Mouse (Mus musculus) lung, embryonic 16.5 days (tissue): ENCODE measurements around the gene Lsm7. TPM values are rescaled to one million over a fixed set of nuclear protein-coding genes. Genes with fewer than 3 reads are reported as not detected.
A peak's percentile ranks its signal among the peaks of the same experiment; 100 is the strongest.

Source experiments
- ATAC-seq: fragments of 200-750 bp; cut with Nextera tagmentation; 2 replicates; pipeline ENCODE4 v1.8.0; 2017; ENCODE audit warnings: low read depth, mild to moderate bottlenecking, moderate library complexity
- H3K27ac ChIP-seq: fragments of 300-500 bp; sonication (generic); 2 replicates; pipeline ENCODE4 v1.5.1; 2014; ENCODE audit warnings: mild to moderate bottlenecking, control low read depth, low read length
- H3K27me3 ChIP-seq: fragments of 300-500 bp; sonication (generic); 2 replicates; pipeline ENCODE4 v1.6.1; 2014; ENCODE audit warnings: low read depth, low read length, mixed read lengths; ENCODE audit not compliant: control insufficient read depth, insufficient read depth
- H3K36me3 ChIP-seq: fragments of 300-500 bp; sonication (generic); 2 replicates; pipeline ENCODE4 v1.6.1; 2014; ENCODE audit warnings: low read length; ENCODE audit not compliant: control insufficient read depth, insufficient read depth
- H3K4me1 ChIP-seq: fragments of 300-500 bp; sonication (generic); replicated peaks from 2 replicates; pipeline ENCODE4 v1.6.1; 2014; ENCODE audit warnings: low read length, mixed read lengths; ENCODE audit not compliant: control insufficient read depth, insufficient read depth
- H3K4me2 ChIP-seq: fragments of 300-500 bp; sonication (generic); 2 replicates; pipeline ENCODE4 v1.6.1; 2014; ENCODE audit warnings: low read depth, low read length, control low read depth
- H3K4me3 ChIP-seq: fragments of 300-500 bp; sonication (generic); 2 replicates; pipeline ENCODE4 v1.5.1; 2014; ENCODE audit warnings: mild to moderate bottlenecking, low read length, control low read depth
- H3K9ac ChIP-seq: fragments of 300-500 bp; sonication (generic); 2 replicates; pipeline ENCODE4 v1.6.1; 2014; ENCODE audit warnings: low read length, control low read depth
- H3K9me3 ChIP-seq: fragments of 300-500 bp; sonication (generic); 2 replicates; pipeline ENCODE4 v1.6.1; 2016; ENCODE audit warnings: low read length; ENCODE audit not compliant: control insufficient read depth
- WGBS: fragments of 180-500 bp; shearing (Covaris S2); extraction: QIAGEN DNeasy Blood & Tissue Kit; methylation state at CpG from one replicate; pipeline ENCODE4 v1.1.7; 2014; 5-methylcytosine and 5-hydroxymethylcytosine counted together
- polyA plus RNA-seq: library from polyadenylated mRNA; unstranded; fragments of >200 nt; fragmentation: Nextera tagmentation; extraction: Ambion mirVana; gene quantifications from 2 replicates; pipeline ENCODE4 v1.2.1, GENCODE M21; 2015

Lsm7 gene
- polyA plus RNA-seq, 1 experiment from 2014 or later = 234 TPM

GRCm38 (mm10) chr10:80843087-80843930, 11.7 kb downstream of the Lsm7 start:
- no peak for ATAC-seq
- Histone ChIP-seq H3K27me3 (peaks cover 37% of the 10 kb centered on the region), H3K9ac (peak overlapping the region; percentile 43), H3K4me3 (peak overlapping the region; percentile 43), H3K9me3 (no peaks in the 10 kb centered on the region), H3K27ac (no peak overlapping the region), H3K4me2 (peak overlapping the region; percentile 66), H3K36me3 (no peaks in the 10 kb centered on the region), H3K4me1 (no peaks in the 10 kb centered on the region; the same call in 1 of the 2 replicates)
- WGBS = 9% methylated on average over 32 of the region's 32 CpGs

- Histone ChIP-seq H3K9ac (no peak overlapping the region), H3K4me2 (no peak overlapping the region), H3K36me3 (no peaks in the 10 kb centered on the region), H3K4me3 (no peak overlapping the region), H3K27me3 (peaks cover 37% of the 10 kb centered on the region), H3K27ac (no peak overlapping the region), H3K4me1 (no peaks in the 10 kb centered on the region; the same call in 1 of the 2 replicates), H3K9me3 (no peaks in the 10 kb centered on the region)
- ATAC-seq = no peak
- 78% methylated on average over 15 of the region's 15 CpGs for WGBS
Observed at GRCm38 (mm10) chr10:80842334-80842733, 12.7 kb downstream of the Lsm7 start.

- Histone ChIP-seq H3K27me3 (peaks cover 41% of the 10 kb centered on the region), H3K27ac (no peak overlapping the region), H3K9me3 (no peaks in the 10 kb centered on the region), H3K4me1 (no peaks in the 10 kb centered on the region; the same call in 1 of the 2 replicates), H3K4me2 (no peak overlapping the region), H3K36me3 (no peaks in the 10 kb centered on the region), H3K4me3 (no peak overlapping the region), H3K9ac (no peak overlapping the region)
- WGBS = 76% methylated on average over 2 of the region's 2 CpGs
- no peak for ATAC-seq
Observed at GRCm38 (mm10) chr10:80841685-80842084, 13.3 kb downstream of the Lsm7 start.

GRCm38 (mm10) chr10:80839848-80840247, 15.2 kb downstream of the Lsm7 start:
- ATAC-seq = no peak
- WGBS = 55% methylated on average over 6 of the region's 6 CpGs
- Histone ChIP-seq H3K9ac (no peak overlapping the region), H3K36me3 (no peaks in the 10 kb centered on the region), H3K4me3 (no peak overlapping the region), H3K9me3 (no peaks in the 10 kb centered on the region), H3K4me2 (no peak overlapping the region), H3K27me3 (peaks cover 53% of the 10 kb centered on the region), H3K4me1 (no peaks in the 10 kb centered on the region; the same call in 1 of the 2 replicates), H3K27ac (no peak overlapping the region)

GRCm38 (mm10) chr10:80838346-80838912, 16.6 kb downstream of the Lsm7 start:
- Histone ChIP-seq H3K4me1 (no peaks in the 10 kb centered on the region), H3K9ac (no peak overlapping the region), H3K4me3 (no peak overlapping the region), H3K36me3 (no peaks in the 10 kb centered on the region), H3K9me3 (0 out of 2 replicates have a peak, but pooled peaks cover 4% of the 10 kb centered on the region), H3K27ac (no peak overlapping the region), H3K4me2 (no peak overlapping the region), H3K27me3 (peaks cover 52% of the 10 kb centered on the region)
- ATAC-seq = no peak
- WGBS = 58% methylated on average over 2 of the region's 2 CpGs

GRCm38 (mm10) chr10:80837827-80838226, 17.2 kb downstream of the Lsm7 start:
- H3K4me1 ChIP-seq = no peaks in the 10 kb centered on the region
- H3K4me3 ChIP-seq = no peak overlapping the region
- H3K9ac ChIP-seq = no peak overlapping the region
- no peak overlapping the region for H3K4me2 ChIP-seq
- no peak overlapping the region for H3K27ac ChIP-seq
- ATAC-seq = no peak
- no peaks in the 10 kb centered on the region for H3K36me3 ChIP-seq
- WGBS = 8% methylated on average over 2 of the region's 2 CpGs
- H3K9me3 ChIP-seq = 0 out of 2 replicates have a peak, but pooled peaks cover 4% of the 10 kb centered on the region
- peaks cover 50% of the 10 kb centered on the region for H3K27me3 ChIP-seq

GRCm38 (mm10) chr10:80836949-80837379, 18.0 kb downstream of the Lsm7 start:
- Histone ChIP-seq H3K4me1 (no peaks in the 10 kb centered on the region), H3K9ac (no peak overlapping the region), H3K4me3 (no peak overlapping the region), H3K9me3 (0 out of 2 replicates have a peak, but pooled peaks cover 4% of the 10 kb centered on the region), H3K27me3 (peaks cover 43% of the 10 kb centered on the region), H3K36me3 (no peaks in the 10 kb centered on the region), H3K4me2 (no peak overlapping the region), H3K27ac (no peak overlapping the region)
- no peak for ATAC-seq
- WGBS = 30% methylated on average over 7 of the region's 7 CpGs

- Histone ChIP-seq H3K27me3 (peaks cover 40% of the 10 kb centered on the region), H3K9me3 (0 out of 2 replicates have a peak, but pooled peaks cover 4% of the 10 kb centered on the region), H3K36me3 (no peaks in the 10 kb centered on the region)
Observed at GRCm38 (mm10) chr10:80835617-80836016, 19.4 kb downstream of the Lsm7 start.

GRCm38 (mm10) chr10:80832818-80833217, 22.2 kb downstream of the Lsm7 start:
- peaks cover 12% of the 10 kb centered on the region for H3K4me1 ChIP-seq
- peaks cover 40% of the 10 kb centered on the region for H3K27me3 ChIP-seq
- WGBS = 69% methylated on average over 7 of the region's 7 CpGs
- no peak for ATAC-seq
- peaks cover 7% of the 10 kb centered on the region for H3K36me3 ChIP-seq
- no peak overlapping the region for H3K27ac ChIP-seq
- H3K4me3 ChIP-seq = no peak overlapping the region
- 0 out of 2 replicates have a peak, but pooled peaks cover 4% of the 10 kb centered on the region for H3K9me3 ChIP-seq
- H3K4me2 ChIP-seq = no peak overlapping the region
- H3K9ac ChIP-seq = no peak overlapping the region

More at GRCm38 (mm10) chr10:80835617-80836016, 19.4 kb downstream of the Lsm7 start:
- 45% methylated on average over 28 of the region's 30 CpGs for WGBS
- Histone ChIP-seq H3K4me2 (no peak overlapping the region), H3K9ac (no peak overlapping the region), H3K4me1 (peaks cover 6% of the 10 kb centered on the region), H3K4me3 (no peak overlapping the region), H3K27ac (no peak overlapping the region)
- no peak for ATAC-seq
